Mouse (Mus musculus) naive thymus-derived CD4-positive, alpha-beta T cell, adult 2 months (primary cell): ENCODE measurements at regions not wholly inside any gene's neighbourhood (a gene's known extent, or its start where the extent isn't known, plus 50 kb on each side); places are given as distances from the start of the nearest gene placed in this dataset.
A peak's percentile ranks its signal among the peaks of the same experiment; 100 is the strongest.
"Not testable (repeated sequence)": the region's sequence is repeated elsewhere in the genome, so short reads cannot be mapped to it uniquely, and the experiment has no call there.

Experiments used
- DNase-seq: peaks from one replicate; pipeline ENCODE4 v3.0.0-alpha.2; 2011; ENCODE audit warnings: low read depth

DNA sequence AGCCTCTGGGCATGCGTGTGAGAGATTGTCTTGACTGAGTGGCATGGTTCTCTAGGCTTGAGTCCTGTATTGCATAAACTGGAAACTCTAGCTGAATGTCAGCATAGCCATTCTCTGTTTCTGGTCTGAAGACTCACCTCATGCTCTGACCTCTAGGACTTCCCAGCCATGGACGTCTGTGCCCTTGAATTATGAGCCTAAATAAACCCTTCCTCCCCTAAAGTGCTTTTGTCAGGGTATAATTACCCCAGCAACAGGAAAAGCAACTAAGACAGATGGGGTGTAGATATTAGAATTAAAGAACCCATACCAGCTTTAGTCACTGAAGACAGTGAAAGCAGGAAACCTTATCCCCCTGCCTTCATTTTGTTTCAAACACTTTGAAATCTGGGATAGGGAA, 253.3 kb downstream of the Tpbg start:
- no peak for DNase-seq

DNA sequence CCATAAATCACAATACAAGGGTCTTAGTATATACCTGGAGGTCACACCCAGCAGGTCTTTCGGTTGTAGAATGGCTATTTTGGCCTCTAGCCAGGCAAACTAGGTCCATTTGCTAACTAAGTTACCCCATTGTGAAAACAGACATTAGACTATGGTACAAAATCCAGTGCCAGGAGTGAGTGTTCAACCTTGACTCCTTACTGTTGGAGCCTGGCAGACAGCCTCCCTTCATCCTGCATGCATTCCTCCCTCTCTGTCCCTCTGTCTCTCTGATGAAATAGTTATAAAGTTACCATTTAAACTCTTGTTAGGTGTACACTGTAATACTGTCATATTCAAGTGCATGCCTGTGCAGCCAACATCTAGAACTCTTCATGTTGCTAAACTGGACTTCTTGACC, 254.1 kb downstream of the Tpbg start:
- DNase-seq: no peak

DNA sequence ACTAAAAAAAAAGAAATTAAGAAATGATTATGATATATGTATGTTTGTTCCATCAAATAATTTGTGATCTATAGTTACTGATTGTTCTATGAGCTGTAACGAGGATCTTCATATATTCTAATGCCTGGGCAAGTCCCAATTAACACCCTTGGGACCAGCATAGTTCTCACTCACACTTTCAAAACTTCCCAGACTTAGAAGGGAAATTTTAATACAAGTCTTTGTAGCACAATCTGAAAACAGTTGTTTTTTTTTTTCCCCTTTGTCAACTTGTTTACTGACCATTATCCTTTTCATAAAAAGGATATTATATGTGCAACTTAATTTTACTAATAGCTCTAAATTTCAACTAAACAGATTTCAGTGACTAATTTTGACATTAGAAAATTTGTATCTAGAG, 257.1 kb downstream of the Tpbg start:
- no peak for DNase-seq

DNA sequence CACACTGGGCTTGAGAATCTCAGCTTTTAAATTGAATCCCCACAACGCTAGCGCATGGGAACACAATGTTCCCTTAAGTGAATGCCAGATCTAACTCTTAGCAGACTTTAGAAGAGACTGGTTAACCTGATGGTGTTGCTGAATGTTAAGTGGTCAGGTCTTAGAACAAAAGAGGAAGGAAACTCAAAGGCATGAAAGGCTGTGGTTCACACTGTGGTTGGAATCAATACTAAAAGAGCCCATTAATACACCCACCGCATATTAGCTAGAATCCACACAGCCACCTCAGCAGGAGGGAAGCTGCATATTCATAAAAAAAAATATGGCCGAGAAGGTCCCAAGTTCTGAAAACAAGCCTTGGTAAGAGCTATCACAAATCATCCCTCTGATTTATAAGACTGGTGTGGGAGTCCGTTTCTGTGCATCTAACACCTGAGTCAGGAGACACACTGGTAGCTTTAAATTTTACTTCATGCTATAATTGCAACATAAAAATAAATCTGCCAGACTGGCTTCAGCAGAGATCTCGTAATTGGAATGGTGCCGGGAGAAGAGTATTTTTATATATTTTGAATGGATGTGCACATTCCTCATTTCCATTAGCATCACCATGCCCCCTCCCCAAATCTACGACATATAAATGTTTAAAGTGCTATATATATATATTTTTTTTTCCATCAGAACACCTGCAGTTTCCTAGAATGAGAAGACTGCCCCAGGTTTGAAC, 259.3 kb downstream of the Tpbg start:
- DNase-seq: no peak

DNA sequence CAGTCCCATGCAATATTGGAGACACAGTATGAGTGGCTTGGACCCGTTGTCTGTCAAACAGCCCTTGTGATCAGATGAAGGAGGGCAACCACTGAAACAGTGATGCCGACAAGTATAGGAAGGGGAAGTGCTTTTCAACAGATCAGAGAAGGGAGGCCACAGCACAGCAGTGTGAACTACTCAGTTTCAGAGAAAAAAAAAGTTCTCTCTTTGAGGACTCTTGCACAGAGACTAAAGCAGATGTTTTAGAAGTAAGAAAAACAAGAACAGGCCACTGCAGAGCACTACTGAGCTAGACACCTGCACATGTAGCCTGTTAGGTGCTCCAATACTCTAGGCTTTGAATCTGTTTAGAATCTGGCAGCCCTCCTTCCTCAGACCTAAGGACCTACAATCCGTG, 261.4 kb downstream of the Tpbg start:
- DNase-seq: peak; percentile 3

DNA sequence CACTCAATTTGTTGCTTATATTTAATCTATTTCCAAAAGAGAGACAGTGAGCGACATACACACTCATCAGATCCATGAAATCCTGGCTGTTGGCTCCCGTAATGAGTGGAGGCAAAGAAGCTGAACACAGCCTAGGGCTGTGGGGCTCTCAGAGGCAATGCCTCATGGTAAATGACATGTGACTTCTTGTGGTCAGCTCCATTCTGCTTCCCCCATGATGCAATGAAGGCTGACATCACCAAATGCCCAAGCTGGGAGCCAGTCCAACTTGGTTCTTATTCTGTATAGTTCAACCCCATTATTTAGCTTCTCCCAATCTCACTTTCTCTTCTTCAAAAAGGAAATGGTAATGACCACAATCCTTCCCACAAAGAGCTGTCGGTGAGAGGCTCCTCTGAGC, 262.5 kb downstream of the Tpbg start:
- DNase-seq: peak; percentile 2

DNA sequence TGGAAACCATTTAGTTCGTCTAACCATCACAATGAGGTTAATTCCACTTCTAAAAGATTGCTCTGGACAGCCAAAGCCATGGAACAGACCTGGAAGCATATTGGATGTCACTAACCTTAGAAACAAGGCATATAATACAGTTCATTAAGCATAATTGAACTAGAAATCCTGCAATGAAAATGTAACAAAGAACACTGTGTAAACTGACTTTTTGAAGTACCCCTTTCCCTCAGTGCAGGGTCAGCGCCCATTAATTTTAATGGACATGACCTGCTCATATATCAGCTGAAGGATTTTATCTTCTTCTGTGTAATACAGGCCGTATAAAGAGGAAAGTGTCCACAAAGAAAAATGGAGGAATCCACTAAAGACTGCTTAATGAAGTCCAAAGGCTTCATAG, 263.7 kb downstream of the Tpbg start:
- DNase-seq: no peak

DNA sequence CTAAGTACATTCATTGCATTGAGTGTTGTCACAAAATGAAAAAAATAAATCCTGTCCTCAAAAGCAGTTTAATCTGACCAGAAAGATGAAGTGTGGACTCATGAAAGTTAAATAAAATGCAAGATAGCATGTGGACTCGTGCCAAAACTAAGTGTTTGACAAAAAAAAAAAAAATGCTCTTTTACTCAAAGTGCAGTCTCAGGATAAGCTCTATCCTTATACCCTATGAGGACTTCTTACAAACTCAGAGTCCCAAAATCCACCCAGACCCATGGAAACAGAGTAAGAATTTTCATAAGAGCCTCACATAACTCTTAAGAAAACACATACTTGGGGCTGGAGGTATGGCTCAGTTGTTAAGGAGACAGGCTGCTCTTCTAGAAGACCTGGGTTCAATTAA, 267.7 kb downstream of the Tpbg start:
- DNase-seq: no peak

DNA sequence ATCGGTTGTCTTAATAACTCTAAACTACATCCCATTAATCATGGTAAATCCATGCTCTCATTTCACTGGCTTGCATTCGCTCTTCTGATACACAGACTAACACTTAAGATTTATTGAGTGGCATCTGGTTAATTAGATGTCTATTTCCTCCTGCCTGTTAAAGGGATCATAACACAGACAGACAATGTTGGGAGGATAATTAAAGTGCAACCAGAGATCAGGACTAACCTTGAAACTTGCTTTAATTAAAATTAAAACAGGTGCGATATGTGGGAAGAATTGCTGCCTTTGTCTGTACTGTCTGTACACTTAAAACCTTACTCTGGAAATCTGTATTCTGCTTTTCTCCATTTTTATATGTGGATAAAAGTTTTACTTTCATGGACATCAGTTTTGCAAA, 277.2 kb downstream of the Tpbg start:
- DNase-seq: no peak

DNA sequence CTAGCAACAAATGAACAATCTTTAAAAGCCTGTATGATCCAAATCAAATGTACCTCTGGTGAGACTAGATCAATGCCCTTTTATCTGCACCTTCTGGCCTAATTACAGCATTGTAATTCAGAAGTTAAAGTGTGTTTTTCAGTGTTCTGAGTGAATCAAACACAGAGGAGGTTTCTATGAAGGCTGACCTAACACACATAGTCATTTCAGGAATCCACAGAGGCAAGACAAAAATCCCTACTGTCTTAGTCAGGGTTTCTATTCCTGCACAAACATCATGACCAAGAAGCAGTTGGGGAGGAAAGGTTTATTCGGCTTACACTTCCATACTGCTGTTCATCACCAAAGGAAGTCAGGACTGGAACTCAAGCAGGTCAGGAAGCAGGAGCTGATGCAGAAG, 293.4 kb downstream of the Tpbg start:
- not testable (repeated sequence) for DNase-seq

DNA sequence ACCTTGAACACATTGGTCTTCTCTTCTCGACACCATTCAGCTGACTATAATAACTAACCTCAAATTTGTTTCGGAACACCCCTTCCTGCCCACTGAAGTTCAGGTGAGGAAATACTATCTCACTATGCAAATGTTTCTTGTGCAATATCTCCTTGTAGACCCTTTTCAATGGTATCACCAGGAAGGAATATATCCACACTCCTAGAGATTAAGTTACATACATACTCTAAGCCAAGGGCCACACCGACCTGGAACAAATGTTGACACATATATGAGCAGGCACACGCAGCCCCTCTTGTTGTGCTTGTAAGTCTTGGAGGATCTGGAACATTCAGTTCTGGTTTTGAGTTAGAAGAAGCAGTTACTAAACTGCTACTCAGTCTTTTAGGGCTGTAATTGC, 303.7 kb downstream of the Tpbg start:
- no peak for DNase-seq

DNA sequence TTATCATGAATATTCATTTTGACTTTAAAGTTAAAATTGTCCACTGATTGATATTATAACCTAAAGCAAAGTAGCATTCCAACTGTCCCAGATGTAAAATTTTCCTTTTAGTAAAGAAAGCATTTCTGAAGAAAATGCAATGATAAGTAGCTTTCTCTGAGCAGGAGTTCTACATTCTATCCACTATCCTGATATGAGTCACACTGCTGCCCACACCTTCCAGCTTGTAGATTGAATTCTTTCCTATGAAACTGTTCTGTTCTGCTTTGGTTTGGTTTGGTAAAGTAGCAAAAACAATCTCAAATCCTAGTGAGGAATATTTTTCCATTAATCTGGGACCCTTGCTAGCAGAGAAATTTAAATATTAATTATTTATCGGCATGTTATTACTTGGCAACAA, 304.4 kb downstream of the Ube2cbp start:
- DNase-seq: no peak

DNA sequence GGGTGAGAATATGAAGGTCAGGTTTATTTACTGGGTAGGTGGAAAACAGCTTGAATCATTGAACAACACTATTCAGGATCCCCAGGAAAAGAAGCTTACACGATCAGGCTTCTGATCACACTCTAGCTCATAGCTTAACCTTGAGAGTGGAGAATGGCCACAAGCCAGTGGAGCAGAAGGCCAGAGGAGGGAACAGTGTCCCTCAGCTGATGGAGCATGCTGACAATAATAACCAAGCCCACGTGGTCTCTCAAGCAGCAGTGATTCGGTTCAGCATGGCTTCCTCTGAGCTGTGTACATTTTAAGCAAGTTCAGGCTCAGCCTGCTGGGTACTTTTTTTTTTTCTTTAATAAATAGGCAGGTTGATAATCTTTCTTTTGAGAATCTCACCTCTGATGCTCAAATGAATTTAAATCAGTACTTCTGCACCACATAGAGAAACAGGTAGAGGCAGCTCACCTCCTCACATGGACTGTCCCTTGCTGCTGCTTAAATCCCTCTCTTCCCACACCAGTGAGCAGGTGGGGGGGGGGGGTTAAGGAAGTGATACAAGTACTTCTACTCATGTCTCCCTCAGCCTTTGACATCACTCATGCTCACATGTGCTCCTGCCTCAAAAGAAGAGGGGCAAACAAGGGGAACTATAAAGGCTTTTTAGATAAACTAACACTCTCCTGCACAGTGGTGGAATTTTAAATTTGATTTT, 298.2 kb downstream of the Ube2cbp start:
- DNase-seq: no peak

DNA sequence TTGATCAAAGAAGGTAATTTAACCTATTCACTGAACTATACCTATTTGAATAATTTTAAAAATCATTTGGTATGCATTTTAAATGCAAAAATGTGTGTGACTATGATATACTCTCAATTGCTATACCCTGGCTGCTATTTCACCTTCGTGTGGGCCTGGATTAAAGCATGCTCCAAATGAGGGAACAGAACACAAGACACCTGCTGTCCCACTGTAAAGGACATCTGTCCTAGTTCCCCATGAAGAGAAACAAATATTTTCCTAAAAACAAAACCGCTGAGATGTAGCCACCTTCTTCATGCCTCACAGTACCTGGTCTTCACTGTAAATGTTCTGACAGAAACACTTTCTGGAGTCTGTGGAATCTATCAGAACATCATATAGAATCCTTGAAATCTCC, 294.0 kb downstream of the Ube2cbp start:
- DNase-seq: no peak

DNA sequence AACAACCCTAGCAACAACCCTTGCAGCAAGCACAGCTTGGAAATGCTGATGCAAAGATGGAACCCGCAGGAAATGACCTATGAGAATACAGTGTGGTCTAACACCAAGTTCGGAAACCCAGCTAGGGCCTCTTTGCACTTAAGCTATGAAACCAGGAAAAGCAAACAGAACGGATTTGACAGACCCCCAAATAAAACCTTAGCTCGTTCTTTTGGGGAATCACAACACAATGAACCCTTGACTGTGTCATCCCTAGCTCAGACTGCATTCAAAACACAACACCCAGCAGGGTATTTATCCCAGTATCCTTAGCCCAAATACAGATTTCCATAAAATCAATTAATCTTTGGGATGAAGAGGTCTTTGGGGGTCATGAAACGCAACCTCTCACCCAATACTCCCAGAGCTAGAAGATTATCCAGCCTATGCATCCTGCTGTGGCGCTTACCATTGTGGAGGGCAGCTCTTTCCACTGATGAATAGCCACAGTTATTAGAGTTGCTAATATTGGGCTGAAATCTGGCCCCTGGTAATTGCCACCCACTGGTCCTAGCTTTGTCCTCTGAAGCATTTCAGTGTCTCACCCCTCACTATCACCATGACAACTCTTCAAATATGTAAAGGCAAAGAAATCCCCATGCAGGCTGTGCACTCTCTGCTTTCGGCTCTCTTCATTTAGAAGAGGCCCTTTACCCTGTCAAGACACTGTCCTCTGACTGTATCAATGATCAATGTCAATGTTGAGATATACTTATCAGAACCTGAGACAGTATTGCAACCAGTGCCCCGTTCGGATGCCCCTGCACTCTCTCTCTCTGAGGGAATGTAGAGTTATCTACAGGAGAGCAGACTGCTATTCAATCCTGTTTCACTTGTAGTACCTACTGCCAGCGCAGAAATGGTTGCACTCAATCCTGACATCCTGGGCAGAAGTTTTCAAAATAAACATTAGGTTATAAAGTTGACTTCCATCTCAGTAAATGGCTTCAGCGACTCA, 277.7 kb downstream of the Ube2cbp start:
- no peak for DNase-seq

DNA sequence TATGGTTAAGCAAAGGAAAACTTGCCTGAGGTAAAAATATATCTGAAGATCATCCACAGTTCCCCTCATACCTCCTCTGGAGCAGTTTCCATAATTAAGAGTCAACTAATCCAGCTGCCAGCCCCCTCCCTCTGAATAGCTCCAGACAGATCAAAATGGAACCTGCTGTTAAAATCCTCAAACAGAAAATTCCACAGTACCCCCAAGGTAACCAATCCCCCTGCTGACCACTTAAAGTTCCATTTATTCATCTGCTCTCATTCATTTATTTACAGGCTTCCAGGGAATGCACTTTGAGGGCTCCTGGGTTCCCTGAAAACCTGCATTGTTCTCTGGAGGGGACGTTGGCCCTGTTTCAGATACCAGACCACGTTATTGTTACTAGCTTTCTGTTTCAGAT, 275.9 kb downstream of the Ube2cbp start:
- DNase-seq: no peak

DNA sequence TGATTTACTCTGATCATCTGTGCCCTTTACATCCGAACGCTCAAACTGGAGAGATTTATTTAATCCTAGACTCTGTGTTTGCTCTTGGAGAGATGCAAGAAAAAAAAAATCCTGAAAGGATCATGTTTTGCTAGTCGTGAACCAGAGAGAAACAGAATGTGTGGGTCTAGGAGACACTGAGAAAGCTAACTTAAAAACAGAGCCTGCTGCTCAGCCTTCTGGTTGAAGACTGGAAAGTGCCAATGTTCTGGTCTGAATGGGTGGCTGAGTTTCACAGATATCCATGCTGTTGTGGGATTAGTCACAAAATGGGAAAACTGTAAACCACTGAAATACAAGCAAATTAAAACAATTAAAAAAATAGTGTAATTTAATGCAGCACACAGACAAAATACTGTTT, 259.7 kb downstream of the Ube2cbp start:
- no peak for DNase-seq

DNA sequence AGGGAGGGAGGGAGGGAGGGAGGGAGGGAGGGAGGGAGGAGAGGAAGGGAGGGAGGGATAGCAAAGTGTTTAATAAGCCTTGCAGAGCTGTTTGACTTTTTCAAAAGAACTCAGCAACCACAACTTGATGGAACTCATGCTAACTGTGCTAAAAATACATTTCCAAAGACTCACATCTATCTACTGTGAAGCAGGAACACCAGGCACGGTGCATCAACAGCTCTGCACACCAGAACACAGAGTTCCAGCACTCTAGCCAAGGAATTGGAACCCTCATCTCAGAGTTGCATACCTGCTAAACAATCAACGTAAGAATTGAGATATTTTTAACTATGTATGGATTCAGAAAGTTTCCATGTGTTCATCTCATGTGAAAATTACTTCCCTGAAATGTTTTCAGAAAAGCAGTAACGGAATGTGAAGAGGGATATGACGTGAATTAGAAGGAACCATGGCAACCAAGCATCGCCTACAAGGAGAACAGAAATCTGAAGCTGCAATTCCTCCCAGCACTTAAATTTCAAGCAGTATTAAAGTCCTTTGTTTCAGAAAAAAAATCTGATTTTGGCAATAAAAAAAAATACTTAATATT, 256.3 kb downstream of the Ube2cbp start:
- DNase-seq: no peak

DNA sequence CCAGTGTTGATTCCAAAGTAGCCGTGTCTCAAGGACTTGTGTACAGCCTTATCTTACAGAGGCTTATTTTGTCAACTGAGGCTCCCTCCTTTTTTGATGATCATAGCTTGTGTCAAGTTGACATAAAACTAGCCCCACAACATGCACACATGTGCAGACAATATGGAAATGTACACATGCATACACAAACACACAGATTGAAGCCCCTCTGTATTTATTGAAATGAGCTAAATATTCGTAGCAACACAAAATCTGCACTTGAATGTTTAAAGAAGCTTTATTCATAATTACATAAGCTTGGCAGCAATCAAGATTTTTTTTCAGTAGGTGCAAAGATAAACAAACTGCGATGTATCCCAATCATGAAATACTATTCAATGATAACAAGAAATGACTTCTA, 253.5 kb downstream of the Ube2cbp start:
- DNase-seq: no peak

DNA sequence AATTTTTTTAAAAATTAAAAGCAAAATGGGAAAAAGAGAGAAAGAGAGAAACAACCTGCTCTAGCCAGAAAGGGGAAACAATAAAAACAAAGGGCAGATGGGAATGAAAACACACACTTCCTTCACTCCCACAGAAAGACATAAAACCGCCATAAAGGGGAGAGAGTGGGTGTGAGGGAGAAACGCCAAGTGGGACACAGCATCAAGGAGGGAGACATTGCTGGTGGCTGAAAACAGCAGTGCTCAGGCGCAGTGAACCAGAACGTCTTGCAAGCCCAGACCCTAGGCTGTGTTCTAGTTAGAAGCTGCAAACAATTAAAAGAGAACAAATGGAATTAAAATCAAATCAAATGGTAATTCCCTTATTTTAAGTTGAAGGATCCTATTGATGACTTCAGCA, 245.1 kb downstream of the Ube2cbp start:
- DNase-seq: no peak

DNA sequence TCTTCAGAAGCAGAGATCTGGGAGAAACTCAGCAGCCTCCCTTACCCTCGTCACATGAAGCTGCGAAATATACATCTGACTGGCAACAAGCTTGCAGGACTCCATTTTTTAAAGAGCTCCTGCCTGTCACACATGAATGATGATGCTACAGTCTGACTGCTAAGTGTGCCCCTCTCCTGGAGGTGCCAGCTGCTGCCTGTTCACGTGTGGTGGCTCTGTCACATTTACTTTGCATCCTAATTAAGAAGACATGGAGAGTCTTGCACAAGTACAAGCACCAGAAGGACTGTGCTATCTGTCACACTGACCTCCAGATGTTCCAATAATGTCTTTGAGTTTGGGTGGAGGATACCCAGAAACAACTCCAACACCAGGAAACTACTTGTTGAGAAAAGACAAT, 240.2 kb downstream of the Ube2cbp start:
- DNase-seq: no peak

DNA sequence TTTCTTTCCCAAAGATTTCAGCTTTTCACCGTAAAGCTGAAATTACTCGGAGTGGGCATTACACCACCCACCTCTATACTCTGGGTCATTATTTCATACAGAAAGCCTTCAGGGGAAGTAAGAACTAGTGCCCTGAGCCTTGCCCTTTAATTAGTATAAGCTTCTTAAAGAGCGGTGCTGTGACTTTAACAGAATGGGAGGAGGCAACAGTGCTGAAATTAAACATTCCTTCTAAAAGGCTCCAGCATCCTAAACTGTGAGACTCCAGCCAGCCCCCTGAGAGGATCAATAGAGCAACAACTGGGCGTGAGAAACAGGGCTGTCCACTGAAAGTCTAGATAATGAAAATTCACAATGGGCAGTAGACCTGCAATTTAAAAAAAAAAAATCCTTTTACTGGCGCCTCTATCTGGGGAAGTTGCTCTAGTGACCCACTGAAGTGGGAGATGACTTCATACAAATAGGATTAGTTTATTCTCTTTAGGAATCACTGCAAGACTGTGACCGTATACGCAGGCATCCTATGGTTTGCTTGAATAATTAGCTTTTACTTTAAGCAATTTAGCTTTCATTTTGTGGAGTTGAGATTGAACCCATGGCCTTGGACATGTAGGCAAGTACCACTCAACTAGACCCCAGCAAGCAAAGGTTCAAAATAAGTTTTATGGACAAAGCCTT, 233.9 kb downstream of the Ube2cbp start:
- DNase-seq: no peak
